In genomic region chr11:76101154-76101553, GRCm38 (mm10) we compare ENCODE assay signal across 16 mouse cellular contexts.
DNase-seq lines count a peak whose midpoint lies in the region; ATAC-seq and TF ChIP-seq lines count a peak whose summit lies in the region.
"Had no signal": no experiment of that assay in that cellular context is flagged by ENCODE, and none has a peak within 500 bp of the region (broad histone marks: within the 10 kb centered on the region; RNA-seq: fewer than 3 reads in every experiment).

No protein-coding gene starts in this region.

- DNase-seq in embryonic facial prominence, embryonic 10.5 days (ENCODE audit: low spot score): no peak
- DNase-seq in kidney, adult 2 months: peak; percentile 51
- no peak for DNase-seq in kidney, adult 18-20 months
- peak; percentile 50 for DNase-seq in lung, postnatal 0 days (ENCODE audit: low spot score)
- DNase-seq in lung, postnatal 36 days: no peak
- DNase-seq in adrenal gland, adult 2 months: no peak
- DNase-seq: cerebellum, adult 11 months; gastrocnemius, postnatal 10 days; left cerebral cortex, postnatal 4 days; thymus, postnatal 36 days had no signal

- TF ChIP-seq EP300 in lung, postnatal 0 days (IDR thresholded peaks at IDR 0.05): no peak

- H3K27me3 ChIP-seq in embryonic facial prominence, embryonic 12.5 days: no peaks in the 10 kb centered on the region
- no peaks in the 10 kb centered on the region for H3K27me3 ChIP-seq in embryonic facial prominence, embryonic 10.5 days (replicated peaks; ENCODE audit: low read depth, poor library complexity, severe bottlenecking)
- H3K27me3 ChIP-seq in kidney, adult 2 months (replicated peaks; ENCODE audit: control insufficient read depth, insufficient read depth, low read length): no peaks in the 10 kb centered on the region
- H3K27me3 ChIP-seq in lung, postnatal 0 days (replicated peaks; ENCODE audit: insufficient read depth, low read length): no peaks in the 10 kb centered on the region
- H3K27me3 ChIP-seq in small intestine, adult 2 months (ENCODE audit: control insufficient read depth, insufficient read depth, low read length): no peaks in the 10 kb centered on the region
- H3K27me3 ChIP-seq: neural tube, embryonic 12.5 days had no signal

- no peak for TF ChIP-seq CTCF in kidney, adult 2 months (conservative IDR thresholded peaks at IDR 0.05; ENCODE audit: insufficient read depth, insufficient read length, low read depth, low read length)
- no peak for TF ChIP-seq CTCF in lung, postnatal 0 days (IDR thresholded peaks at IDR 0.05)
- TF ChIP-seq CTCF in small intestine, adult 2 months (IDR thresholded peaks at IDR 0.05; ENCODE audit: extremely low read depth, insufficient read length, insufficient replicate concordance, low read depth, low read length): no peak

- 0 out of 2 replicates have a peak, but pooled peaks cover 8% of the 10 kb centered on the region for H3K36me3 ChIP-seq in embryonic facial prominence, embryonic 12.5 days
- H3K36me3 ChIP-seq in embryonic facial prominence, embryonic 10.5 days (replicated peaks): peaks cover 25% of the 10 kb centered on the region
- no peaks in the 10 kb centered on the region; the same call in 1 of the 2 replicates for H3K36me3 ChIP-seq in kidney, adult 2 months (ENCODE audit: control insufficient read depth, insufficient read depth, low read length)
- H3K36me3 ChIP-seq in lung, postnatal 0 days (ENCODE audit: insufficient read depth, low read length): no peaks in the 10 kb centered on the region
- peaks cover 16% of the 10 kb centered on the region for H3K36me3 ChIP-seq in small intestine, adult 2 months (ENCODE audit: control insufficient read depth, insufficient read depth, low read length)

- H3K4me1 ChIP-seq in embryonic facial prominence, embryonic 12.5 days: peaks cover 26% of the 10 kb centered on the region
- H3K4me1 ChIP-seq in embryonic facial prominence, embryonic 10.5 days: peaks cover 14% of the 10 kb centered on the region
- H3K4me1 ChIP-seq in kidney, adult 2 months (ENCODE audit: control insufficient read depth, insufficient read depth, low read length): peaks cover 20% of the 10 kb centered on the region
- H3K4me1 ChIP-seq in lung, postnatal 0 days (ENCODE audit: insufficient read depth, low read depth, low read length): peaks cover 13% of the 10 kb centered on the region; the same call in 1 of the 2 replicates
- peaks cover 14% of the 10 kb centered on the region; the same call in 1 of the 2 replicates for H3K4me1 ChIP-seq in small intestine, adult 2 months (ENCODE audit: control insufficient read depth, insufficient read depth, insufficient read length, low read length)

- no peak overlapping the region for H3K9ac ChIP-seq in embryonic facial prominence, embryonic 12.5 days
- H3K9ac ChIP-seq in lung, postnatal 0 days (replicated peaks; ENCODE audit: low read depth): no peak overlapping the region
- H3K9ac ChIP-seq: neural tube, embryonic 12.5 days had no signal

- no peak for ATAC-seq in embryonic facial prominence, embryonic 12.5 days (ENCODE audit: insufficient number of reproducible peaks, insufficient read depth, low FRiP score, low TSS enrichment)
- peak; percentile 44; the same call in 1 of the 2 replicates for ATAC-seq in lung, postnatal 0 days
- ATAC-seq: forebrain, embryonic 16.5 days; midbrain, embryonic 16.5 days had no signal

- peak overlapping the region; percentile 54; the same call in 1 of the 2 replicates for H3K27ac ChIP-seq in embryonic facial prominence, embryonic 12.5 days
- H3K27ac ChIP-seq in embryonic facial prominence, embryonic 10.5 days (replicated peaks): no peak overlapping the region
- peak overlapping the region; percentile 69; the same call in 1 of the 2 replicates for H3K27ac ChIP-seq in kidney, adult 2 months (ENCODE audit: insufficient read depth, low read depth, low read length)
- H3K27ac ChIP-seq in lung, postnatal 0 days (ENCODE audit: low read length): no peak overlapping the region
- H3K27ac ChIP-seq in small intestine, adult 2 months (ENCODE audit: insufficient read depth, low read depth, low read length): 0 out of 2 replicates have a peak overlapping the region, but pooled peaks have one; percentile 23
- H3K27ac ChIP-seq: neural tube, embryonic 12.5 days had no signal

- TF ChIP-seq POLR2A in kidney, adult 2 months (IDR thresholded peaks at IDR 0.05; ENCODE audit: low read depth, low read length): no peak
- TF ChIP-seq POLR2A in small intestine, adult 2 months (IDR thresholded peaks at IDR 0.05; ENCODE audit: low read depth, low read length): no peak

- no peaks in the 10 kb centered on the region for H3K9me3 ChIP-seq in embryonic facial prominence, embryonic 12.5 days
- H3K9me3 ChIP-seq in embryonic facial prominence, embryonic 10.5 days: no peaks in the 10 kb centered on the region
- no peaks in the 10 kb centered on the region for H3K9me3 ChIP-seq in lung, postnatal 0 days (ENCODE audit: low read length)
- H3K9me3 ChIP-seq: neural tube, embryonic 12.5 days had no signal

- no peak overlapping the region for H3K4me2 ChIP-seq in embryonic facial prominence, embryonic 12.5 days (replicated peaks)
- no peak overlapping the region for H3K4me2 ChIP-seq in lung, postnatal 0 days (replicated peaks; ENCODE audit: low read depth, low read length)
- H3K4me2 ChIP-seq: neural tube, embryonic 12.5 days had no signal

- H3K4me3 ChIP-seq in embryonic facial prominence, embryonic 12.5 days: no peak overlapping the region
- H3K4me3 ChIP-seq in embryonic facial prominence, embryonic 10.5 days: no peak overlapping the region
- no peak overlapping the region for H3K4me3 ChIP-seq in kidney, adult 2 months (ENCODE audit: insufficient read depth, low read depth, low read length)
- H3K4me3 ChIP-seq in lung, postnatal 0 days (ENCODE audit: low read depth, low read length): no peak overlapping the region
- H3K4me3 ChIP-seq in small intestine, adult 2 months (ENCODE audit: low read depth, low read length): no peak overlapping the region
- H3K4me3 ChIP-seq: erythroblast, embryonic 14.5 days; neural tube, embryonic 12.5 days had no signal

Comparison
In these comparisons a context has a peak if more than half of its experiments do, and no peak if none do; other contexts are left out.
1. H3K27ac ChIP-seq: peak in embryonic facial prominence, embryonic 12.5 days (single experiment), kidney, adult 2 months (single experiment) and small intestine, adult 2 months (single experiment); none in embryonic facial prominence, embryonic 10.5 days (single experiment) and lung, postnatal 0 days (single experiment).
2. DNase-seq: peak in kidney, adult 2 months (single experiment) and lung, postnatal 0 days (single experiment); none in embryonic facial prominence, embryonic 10.5 days (single experiment), kidney, adult 18-20 months (single experiment), lung, postnatal 36 days (single experiment) and adrenal gland, adult 2 months (single experiment).